Mouse (Mus musculus) E14TG2a.4 (cell line): Measurements from ENCODE around the gene Pygo2.

Source experiments
- CTCF ChIP-seq: conservative IDR thresholded peaks from 2 replicates; pipeline ENCODE4 v1.5.1; 2014; ENCODE audit warnings: low read length
- NANOG ChIP-seq: IDR thresholded peaks from 2 replicates; pipeline ENCODE4 v1.6.1; 2014; ENCODE audit warnings: borderline replicate concordance, low read length, mixed read lengths
- POU5F1 ChIP-seq: IDR thresholded peaks from 2 replicates; pipeline ENCODE4 v1.6.1; 2014; ENCODE audit warnings: low read length, borderline replicate concordance

DNA sequence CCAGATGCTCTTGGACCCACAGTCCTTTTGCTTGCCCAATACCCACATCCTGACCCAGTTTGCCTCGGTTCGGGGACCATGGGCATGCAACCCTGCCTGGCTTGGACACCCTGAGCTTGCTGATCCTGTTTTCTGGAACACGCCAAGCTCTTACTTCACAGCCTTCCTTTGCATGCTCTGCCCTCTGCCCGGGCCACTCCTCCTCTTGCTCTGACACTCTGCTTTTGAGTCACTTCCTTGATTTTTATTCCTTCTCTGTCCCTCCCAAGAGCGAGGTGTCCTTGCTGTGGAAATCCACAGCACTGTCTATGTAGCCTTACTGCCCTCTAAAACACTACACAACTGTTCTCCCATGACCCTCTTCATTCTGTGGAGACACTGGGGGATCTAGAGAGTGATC, 52.2 kb downstream of the Pygo2 start:
- TF ChIP-seq CTCF, result no peak
- TF ChIP-seq POU5F1, result no peak
- no peak for TF ChIP-seq NANOG
